32 mouse cellular contexts compared by ENCODE assay signal in the genomic region with DNA sequence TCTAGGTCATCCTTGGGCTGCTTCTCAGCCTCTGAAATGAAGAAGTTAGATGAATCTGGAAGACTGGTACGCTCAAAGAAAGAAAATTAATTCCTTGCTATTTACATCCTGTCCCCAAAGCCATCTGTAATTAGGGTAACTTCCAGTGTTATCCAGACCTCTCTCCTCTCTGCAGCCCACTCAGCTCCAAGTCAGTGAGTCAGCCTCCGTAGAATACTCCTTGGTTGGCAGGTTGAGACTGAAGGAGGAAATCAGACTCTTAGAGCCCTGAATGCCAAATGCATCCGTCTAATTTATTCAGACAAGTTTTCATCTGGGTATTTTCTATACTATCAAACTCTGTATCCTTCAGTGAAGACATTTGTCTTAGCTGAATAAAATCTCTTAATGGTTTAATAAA.
"Had no signal": no experiment of that assay in that cellular context is flagged by ENCODE, and none has a peak within 500 bp of the region (broad histone marks: within the 10 kb centered on the region; RNA-seq: fewer than 3 reads in every experiment).

No protein-coding gene starts in this region.

- DNase-seq: left cerebral cortex, postnatal 4 days; liver; liver, embryonic 13.5 days; liver, postnatal 0 days; lung, adult 18-20 months; lung, adult 2 months; lung, embryonic 14.5 days; lung, postnatal 10 days; lung, postnatal 14 days; lung, postnatal 4 days; midbrain, embryonic 14.5 days had no signal

- H3K9me3 ChIP-seq: limb, embryonic 10.5 days; limb, embryonic 12.5 days; limb, embryonic 13.5 days; limb, embryonic 15.5 days; liver, embryonic 12.5 days; liver, embryonic 13.5 days; liver, embryonic 15.5 days; lung, embryonic 15.5 days; megakaryocyte, embryonic 14.5 days; midbrain, embryonic 10.5 days; midbrain, embryonic 12.5 days; midbrain, embryonic 13.5 days; midbrain, embryonic 15.5 days; neural tube, embryonic 12.5 days; neural tube, embryonic 13.5 days had no signal

- ATAC-seq: liver, embryonic 12.5 days; liver, postnatal 0 days; lung, postnatal 0 days; midbrain, embryonic 13.5 days; midbrain, embryonic 15.5 days; midbrain, embryonic 16.5 days had no signal

- H3K4me3 ChIP-seq: limb, embryonic 10.5 days; limb, embryonic 12.5 days; limb, embryonic 13.5 days; limb, embryonic 15.5 days; liver, embryonic 12.5 days; liver, embryonic 13.5 days; liver, embryonic 15.5 days; lung, embryonic 15.5 days; megakaryocyte, embryonic 14.5 days; midbrain, embryonic 10.5 days; midbrain, embryonic 12.5 days; midbrain, embryonic 13.5 days; midbrain, embryonic 15.5 days; myocyte; neural tube, embryonic 12.5 days; neural tube, embryonic 13.5 days had no signal

- H3K4me2 ChIP-seq: limb, embryonic 12.5 days; limb, embryonic 13.5 days; limb, embryonic 15.5 days; liver, embryonic 11.5 days; liver, embryonic 12.5 days; liver, embryonic 13.5 days; liver, embryonic 15.5 days; lung, embryonic 14.5 days; lung, embryonic 15.5 days; midbrain, embryonic 11.5 days; midbrain, embryonic 12.5 days; midbrain, embryonic 13.5 days; midbrain, embryonic 15.5 days; neural tube, embryonic 12.5 days; neural tube, embryonic 13.5 days had no signal

- H3K9ac ChIP-seq: limb, embryonic 12.5 days; limb, embryonic 13.5 days; limb, embryonic 15.5 days; liver, embryonic 12.5 days; liver, embryonic 13.5 days; liver, embryonic 14.5 days; liver, embryonic 15.5 days; liver, postnatal 0 days; lung, embryonic 14.5 days; lung, embryonic 15.5 days; midbrain, embryonic 12.5 days; midbrain, embryonic 13.5 days; midbrain, embryonic 15.5 days; neural tube, embryonic 12.5 days; neural tube, embryonic 13.5 days had no signal

- H3K27ac ChIP-seq: limb, embryonic 10.5 days; limb, embryonic 12.5 days; limb, embryonic 13.5 days; limb, embryonic 15.5 days; liver, embryonic 12.5 days; liver, embryonic 13.5 days; liver, embryonic 14.5 days; liver, embryonic 15.5 days; lung, embryonic 15.5 days; macrophage; midbrain, embryonic 10.5 days; midbrain, embryonic 12.5 days; midbrain, embryonic 13.5 days; midbrain, embryonic 15.5 days; neural tube, embryonic 12.5 days; neural tube, embryonic 13.5 days had no signal

- H3K27me3 ChIP-seq: limb, embryonic 12.5 days; limb, embryonic 13.5 days; limb, embryonic 15.5 days; liver, embryonic 12.5 days; liver, embryonic 13.5 days; liver, embryonic 15.5 days; lung, embryonic 15.5 days; midbrain, embryonic 12.5 days; midbrain, embryonic 13.5 days; midbrain, embryonic 15.5 days; neural tube, embryonic 12.5 days; neural tube, embryonic 13.5 days had no signal

- H3K36me3 ChIP-seq: limb, embryonic 10.5 days; limb, embryonic 12.5 days; limb, embryonic 13.5 days; limb, embryonic 15.5 days; liver, embryonic 12.5 days; liver, embryonic 13.5 days; liver, embryonic 15.5 days; lung, embryonic 15.5 days; midbrain, embryonic 10.5 days; midbrain, embryonic 12.5 days; midbrain, embryonic 13.5 days; midbrain, embryonic 15.5 days; neural tube, embryonic 12.5 days; neural tube, embryonic 13.5 days had no signal

- H3K4me1 ChIP-seq: limb, embryonic 13.5 days; limb, embryonic 15.5 days; liver, embryonic 12.5 days; liver, embryonic 13.5 days; liver, embryonic 15.5 days; lung, embryonic 15.5 days; megakaryocyte, embryonic 14.5 days; midbrain, embryonic 15.5 days; neural tube, embryonic 12.5 days had no signal
